Mouse (Mus musculus) cerebellum, postnatal 36 days (tissue): Measurements from ENCODE around the gene Asb16.
"Not testable (repeated sequence)": the region's sequence is repeated elsewhere in the genome, so short reads cannot be mapped to it uniquely, and the experiment has no call there.

ENCODE experiments used
- DNase-seq, 2 experiments: peaks; one replicate each; pipeline ENCODE4 v3.0.0; 2021 to 2022; ENCODE audit warnings: mixed read lengths in 2 of 2

Asb16 gene

DNA sequence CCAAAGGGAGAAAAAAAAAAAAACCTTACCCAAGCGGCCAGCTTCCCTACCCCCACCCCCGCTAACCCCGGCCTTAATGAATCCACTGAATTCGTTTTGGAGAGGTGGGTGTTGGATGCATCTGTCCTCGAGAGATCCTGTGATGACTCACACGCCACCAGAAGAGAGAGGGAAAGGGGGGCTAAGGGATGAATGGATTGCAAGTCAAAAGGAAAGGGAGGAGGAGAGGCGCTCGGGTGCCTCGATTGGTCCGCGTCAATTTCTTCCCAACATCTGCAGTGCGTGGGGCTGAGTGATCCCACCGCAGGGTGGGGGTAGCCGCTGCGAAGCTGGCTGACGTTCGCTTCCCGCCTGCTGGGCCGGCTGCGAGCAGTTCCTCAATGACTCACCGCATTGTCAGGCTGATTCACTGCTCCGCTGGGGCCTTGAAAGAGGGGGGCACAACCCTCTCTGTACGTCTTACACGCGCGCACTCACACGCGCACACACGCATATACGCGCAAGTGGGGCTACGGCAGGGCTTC, 23.6 kb upstream of the Asb16 start:
- peak; percentile 66 to 68 for DNase-seq

DNA sequence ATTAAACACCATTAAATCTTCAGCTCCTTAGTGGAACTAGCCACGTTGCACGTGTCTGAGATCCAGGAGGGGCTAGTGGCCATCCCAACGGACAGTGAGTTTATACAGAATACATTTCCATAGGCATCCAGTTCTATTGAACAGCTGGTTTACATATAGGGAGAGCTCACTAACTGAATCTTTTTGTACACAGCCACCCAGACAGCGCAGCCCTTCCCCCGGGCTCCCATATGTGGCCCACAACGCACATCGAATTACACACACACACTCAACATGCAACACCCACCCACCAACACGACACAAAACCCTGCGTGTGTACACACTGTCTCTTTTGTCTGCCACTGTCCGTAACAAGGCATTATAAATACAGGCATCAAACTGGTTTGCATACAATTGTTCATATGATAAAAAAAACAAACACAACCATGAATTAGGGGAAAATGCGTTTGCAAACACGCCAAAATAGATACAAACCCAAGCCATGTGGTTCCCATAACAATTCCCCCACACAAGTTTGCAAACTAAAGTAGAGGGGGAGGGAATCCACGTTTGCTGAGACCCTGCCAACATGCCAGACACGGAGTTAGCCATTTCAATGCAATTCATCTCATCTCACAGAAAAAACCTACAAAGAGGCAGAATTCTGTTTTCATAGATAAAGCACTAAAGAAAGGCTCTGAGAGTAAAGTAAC, 22.8 kb upstream of the Asb16 start:
- no peak for DNase-seq

DNA sequence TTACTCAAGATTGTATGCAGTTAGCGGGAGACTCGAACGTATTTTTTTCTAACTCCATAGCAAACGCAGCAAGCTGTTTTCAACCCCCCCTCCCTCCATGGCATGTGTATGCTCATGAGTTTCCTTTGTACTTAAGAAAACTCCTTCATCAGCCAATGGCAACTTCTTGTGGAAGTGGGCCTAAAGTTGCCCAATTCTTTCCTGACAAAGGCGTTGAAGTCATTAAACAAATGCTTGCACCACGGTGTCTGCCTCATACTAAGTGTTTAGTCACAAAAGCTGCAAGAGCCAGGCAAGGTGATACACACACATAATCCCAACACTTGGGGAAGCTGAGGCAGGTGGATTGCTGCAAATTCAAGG, 22.3 kb upstream of the Asb16 start:
- DNase-seq = no peak

DNA sequence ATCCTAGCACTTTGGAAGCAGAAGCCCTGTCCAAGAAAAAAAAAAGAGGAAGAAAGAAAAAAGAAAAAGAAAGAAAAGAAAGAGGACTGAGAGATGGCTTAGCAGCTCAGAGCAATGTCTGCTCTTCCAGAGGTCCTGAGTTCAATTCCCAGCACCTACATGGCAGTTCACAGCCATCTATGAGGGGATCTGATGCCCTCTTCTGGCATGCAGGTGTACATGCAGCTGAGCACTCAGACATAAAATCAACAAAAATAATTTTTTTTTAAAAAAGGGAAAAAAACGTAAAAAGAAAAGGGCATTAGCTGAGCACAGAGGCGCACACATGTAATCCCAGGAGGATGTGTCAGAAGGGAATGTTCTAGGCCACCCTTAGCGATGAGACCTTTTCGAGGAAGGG, 21.7 kb upstream of the Asb16 start:
- no peak for DNase-seq

DNA sequence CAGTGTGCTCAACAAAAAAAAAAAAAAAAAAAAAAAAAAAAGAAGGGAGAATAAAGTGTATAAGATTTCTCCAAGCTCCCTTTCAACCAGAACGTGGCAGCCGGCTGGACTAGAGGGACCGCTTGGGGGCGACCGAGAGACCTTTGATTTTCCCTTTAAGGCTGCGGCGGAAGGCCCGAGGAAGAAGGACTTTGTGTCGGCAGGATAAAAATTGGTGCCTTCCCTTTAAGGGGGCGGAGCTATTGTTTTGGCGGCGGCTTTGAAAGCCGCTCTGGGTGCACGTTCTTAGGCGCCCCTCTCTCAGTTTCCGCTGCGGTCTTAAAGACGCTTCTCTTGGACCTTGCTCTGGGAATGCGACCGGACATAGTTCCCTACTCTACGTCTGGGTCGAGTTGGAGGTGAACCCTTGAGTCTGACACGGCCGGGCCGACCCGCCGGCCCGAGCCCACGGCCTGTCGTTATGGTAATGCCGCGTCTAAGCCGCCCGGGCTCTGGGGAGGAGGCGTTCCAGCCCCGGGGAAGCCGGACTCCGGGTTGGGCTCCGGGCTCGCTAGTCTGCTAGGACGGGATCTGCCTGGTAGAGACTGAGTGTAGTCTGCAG, 19.8 kb upstream of the Asb16 start, which contains the start of gene BC030867:
BC030867 (plus strand) TSS at position 253 of the 601 bp plus-strand sequence.
- DNase-seq = peak; percentile 93 to 98

DNA sequence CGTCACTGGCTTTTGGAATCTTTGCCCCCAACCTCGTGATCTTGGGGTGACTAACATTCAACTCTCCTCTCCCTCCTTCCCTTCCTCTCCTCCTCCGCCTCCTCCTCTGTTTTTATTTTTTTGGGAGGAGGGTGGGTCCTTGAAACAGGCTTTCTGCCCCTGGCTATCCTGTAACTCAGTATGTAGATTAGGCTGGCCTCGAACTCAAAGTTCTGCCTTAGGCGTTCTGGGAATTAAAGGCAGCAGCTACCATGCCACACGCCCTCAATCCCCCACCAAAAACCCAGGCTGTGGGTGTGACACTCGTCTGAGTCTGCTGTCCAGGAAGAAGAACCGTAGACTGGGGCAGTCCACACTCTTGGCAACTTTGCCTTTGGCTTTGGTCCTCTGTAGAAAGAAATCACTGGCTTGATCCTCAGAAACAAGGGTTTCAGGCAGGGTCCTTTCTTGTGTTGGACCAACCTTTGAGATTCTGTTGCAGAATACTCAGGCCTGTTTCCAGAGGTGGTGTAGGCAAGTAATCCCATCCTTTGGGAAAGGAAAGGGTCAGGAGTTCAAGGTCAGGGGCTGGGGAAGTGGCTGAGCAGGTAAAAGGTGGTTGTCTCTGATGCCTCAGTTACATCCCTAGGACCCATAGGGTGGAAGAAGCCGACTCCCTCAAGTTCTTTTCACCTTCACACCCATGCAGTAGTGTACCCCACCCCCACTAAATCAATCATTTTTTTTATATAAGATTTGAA, 19.0 kb upstream of the Asb16 start:
- DNase-seq = no peak

DNA sequence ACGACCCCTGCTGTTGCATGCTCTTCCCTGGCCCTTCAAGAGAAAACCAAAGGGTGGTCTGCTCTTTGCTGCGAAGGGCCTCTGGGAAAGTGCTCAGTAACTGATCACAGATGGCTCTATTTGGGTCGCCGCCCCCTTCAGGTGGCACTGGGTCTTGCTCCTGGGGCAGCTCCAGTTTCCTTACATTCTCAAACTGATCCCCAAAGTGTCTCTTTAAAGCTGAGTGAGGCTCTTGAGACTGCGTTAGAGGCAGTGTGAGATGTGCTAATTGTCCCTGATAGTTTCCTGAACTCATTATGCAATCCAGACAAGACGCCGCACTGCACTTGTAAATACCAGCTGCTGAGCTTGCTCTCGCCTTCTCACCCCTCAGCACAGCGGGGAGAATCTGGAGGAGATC, 11.0 kb upstream of the Asb16 start:
- DNase-seq = no peak

DNA sequence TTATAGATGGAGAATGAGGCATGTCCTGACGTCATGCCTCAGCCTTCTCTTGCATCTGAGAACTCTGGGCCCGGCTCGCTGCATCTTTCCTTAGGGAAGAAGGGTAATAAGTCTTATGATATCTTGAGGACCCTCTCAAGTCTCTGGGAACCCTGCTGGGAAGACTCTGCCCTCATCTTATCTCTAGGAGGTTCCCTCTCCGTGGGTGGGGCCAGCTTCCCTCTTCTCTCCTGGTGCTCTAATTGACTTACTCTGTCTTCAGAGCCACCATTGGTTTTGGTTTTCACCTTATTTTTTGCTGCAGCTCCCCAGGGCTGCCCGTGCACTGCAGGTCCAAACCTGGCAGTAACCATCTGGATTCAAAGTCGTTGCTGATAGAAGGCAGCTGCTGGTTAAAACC, 10.4 kb upstream of the Asb16 start:
- DNase-seq = no peak

DNA sequence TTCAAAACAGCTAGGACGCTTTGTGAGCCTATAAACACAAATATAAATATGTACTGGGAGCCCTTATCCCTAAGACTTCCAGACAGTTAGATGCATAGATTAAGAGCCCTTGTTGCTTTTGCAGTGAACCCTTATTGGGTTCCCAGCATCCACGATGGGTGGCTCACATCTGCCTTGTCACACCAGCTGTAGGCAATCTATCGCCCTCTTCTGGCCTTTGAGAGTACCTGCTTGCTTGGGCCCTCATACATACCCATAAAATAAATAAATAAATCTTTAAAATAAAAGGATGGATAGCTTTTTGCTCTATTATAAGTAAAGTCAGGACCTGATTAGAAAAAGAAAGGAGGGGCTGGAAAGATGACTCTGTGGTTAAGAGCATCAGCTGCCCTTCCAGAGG, 10.0 kb upstream of the Asb16 start:
- DNase-seq = no peak

DNA sequence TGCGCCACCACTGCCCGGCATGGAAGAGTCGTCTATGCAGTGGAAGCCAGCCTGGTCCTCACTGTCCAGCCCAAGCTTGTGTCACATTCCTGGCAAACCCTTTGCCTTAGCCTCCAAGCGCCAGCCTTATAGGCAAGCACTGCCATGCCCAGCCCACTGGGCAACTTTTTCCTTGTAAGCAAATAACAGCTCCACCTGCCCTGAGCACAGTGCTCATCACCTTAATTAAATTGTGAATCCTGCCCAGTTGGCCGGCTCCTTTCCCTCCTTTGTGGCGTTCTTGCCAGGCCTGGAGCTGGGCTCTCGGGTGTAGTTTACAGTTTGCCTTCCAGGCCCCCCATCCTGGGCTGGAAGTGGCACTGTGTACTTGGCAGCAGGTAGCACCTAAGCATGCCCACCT, 5.3 kb upstream of the Asb16 start:
- DNase-seq = no peak

DNA sequence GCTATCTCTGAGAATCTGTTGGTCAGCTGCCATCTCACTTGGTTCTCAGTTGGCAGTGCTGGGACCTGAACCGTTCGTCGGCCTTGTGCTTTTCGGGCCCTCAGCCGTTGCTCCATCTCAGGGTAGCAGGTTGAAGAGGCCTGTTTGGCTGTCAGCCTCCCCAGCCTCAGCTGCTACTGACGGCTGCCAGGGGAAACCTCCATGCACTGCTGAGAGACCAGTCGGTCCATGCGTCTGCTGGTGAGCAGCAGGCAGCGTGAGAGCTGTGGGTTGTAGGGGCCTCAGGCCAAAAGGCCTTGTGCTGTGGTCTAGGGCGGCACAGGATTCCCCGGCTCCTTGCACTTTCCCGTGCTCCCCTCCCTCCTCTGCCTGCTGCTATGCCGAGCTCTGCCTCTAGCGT, 2.7 kb upstream of the Asb16 start:
- peak; percentile 34 to 52 for DNase-seq

DNA sequence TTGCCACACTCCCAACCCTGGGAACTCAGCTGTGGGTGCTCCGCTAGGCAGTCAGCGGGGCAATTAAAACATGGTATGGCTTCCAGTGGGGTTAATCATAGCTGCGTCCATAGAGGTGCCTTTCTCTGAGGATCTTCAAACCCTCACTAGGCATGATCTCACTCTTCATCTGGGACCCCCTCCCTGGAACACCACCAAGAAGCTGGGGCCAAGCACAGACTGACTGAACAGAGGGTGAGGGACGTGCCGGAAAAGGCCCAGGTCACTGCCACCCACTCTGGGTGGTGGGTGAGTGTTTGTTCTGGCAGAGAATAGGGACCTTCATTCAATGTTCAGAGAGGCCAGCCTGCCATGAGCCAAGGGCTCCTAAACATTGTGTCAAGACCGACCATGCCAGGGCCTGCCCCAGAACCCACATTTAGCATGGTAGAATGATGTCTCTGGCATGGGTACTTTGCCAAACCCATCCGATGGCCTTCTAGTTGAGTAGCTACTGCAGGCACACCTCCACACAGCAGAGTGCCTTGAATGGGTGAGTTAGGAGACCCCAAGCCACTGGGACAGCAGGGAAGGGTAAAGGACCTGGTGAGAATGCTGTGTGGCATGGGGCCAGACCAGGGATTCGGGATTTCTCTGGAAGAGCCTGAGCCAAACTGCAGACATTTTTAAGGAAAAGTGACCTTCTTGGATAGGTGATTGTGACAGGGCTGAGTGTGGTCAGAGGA, 1.8 kb upstream of the Asb16 start:
- no peak for DNase-seq

DNA sequence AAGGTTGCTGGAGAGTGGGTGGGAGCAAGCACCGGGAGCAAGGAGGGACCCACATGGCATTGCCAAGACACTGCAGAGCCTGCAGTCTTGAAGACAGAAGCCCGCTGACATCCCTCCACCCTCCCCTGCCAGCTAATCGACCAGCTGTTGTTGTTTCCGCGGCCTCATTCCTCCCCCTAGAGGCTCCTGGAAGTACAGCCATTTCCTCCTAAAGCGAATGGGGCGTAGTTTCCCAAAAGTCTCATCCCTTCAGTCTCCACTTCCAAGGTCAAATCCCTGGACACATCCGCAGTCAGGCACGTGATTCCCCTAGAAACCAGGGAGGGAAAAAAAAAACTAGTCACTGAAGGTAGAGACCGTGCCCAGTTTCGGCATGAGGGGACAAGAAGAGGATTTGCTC, 1.1 kb upstream of the Asb16 start:
- peak; percentile 72 to 76 for DNase-seq

DNA sequence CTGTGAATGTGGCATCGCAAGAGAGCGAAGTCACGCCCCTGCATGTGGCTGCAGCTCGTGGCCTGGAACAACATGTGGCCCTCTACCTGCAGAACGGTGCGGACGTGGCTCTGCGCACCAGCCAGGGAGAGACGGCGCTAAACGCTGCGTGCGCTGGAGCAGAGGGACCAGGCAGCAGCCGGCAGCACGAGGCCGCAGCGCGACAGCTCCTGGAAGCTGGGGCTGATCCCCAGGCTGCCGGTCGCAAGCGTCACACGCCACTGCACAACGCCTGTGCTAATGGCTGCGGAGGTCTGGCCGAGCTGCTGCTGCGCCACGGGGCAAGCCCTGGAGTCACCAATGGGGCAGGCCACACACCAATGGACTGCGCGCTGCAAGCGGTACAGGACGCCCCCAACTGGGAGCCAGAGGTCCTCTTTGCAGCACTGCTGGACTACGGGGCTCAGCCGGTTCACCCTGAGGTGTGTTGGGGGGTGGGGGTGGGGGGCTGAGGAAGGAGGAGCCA, 7.9 kb downstream of the Asb16 start:
- DNase-seq = peak in 1 of 2 experiments; percentile 25

DNA sequence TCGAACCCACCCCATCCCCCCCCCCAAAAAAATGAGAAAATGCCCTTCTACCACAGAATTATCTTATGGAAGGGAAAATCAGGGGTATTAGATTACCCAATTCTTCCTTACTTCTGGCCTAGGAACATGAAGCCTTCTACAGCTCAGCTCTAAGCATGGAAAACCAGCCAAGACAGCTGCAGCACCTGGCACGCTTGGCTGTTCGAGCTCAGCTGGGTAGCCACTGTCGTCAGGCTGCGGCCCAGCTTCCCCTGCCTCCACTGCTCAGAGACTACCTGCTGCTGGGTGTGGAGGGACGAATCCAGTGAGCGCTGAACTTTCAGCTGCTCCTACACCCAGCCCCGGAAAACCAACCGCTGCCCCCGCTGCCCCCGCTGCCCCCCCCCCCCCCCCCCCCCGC, 9.2 kb downstream of the Asb16 start:
- DNase-seq = no peak

DNA sequence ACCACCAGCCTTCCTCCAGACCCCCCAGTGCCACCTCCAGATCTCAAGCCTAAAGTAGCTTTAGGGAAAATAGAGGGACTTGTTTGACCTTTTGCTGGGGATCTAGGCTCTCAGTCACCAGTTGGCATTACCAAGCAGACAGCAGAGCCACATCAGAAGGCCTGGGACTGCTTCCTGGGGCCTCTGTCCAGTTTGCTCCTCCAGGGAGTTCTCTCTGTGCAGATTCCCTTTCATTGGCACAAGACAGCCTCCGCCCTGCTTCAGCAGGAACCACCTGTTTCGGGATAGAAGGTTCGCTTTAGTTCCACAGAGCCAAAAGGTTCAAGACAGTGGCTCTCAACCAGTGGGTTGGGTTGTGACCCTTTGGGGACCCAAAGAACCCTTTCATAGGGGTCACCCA, 11.1 kb downstream of the Asb16 start:
- DNase-seq = no peak

DNA sequence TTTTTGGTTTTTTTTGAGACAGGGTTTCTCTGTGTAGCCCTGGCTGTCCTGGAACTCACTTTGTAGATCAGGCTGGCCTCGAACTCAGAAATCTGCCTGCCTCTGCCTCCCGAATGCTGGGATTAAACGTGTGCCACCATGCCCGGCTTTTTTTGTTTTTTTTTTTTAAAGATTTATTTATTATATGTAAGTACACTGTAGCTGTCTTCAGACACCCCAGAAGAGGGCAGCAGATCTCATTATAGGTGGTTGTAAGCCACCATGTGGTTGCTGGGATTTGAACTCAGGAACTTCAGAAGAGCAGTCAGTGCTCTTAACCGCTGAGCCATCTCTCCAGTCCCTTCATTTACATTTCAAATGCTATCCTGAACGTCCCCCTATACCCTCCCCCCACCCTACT, 11.7 kb downstream of the Asb16 start:
- DNase-seq = not testable (repeated sequence)

DNA sequence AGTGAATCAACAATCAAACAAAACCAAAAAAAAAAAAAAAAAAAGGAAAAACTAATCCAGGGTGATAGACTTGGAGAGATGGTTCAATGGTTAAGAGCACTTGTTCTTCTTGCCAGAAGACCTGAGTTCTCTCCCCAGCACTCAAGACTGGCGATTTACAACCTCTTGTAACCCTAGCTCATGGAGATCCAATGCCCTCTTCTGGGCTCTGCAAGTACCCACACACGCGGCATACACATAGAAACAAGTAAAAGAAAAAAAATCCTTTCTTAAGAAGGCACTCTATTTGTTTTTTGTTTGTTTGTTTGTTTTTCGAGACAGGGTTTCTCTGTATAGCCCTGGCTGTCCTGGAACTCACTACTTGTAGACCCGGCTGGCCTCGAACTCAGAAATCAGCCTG, 15.4 kb downstream of the Asb16 start:
- DNase-seq = no peak

DNA sequence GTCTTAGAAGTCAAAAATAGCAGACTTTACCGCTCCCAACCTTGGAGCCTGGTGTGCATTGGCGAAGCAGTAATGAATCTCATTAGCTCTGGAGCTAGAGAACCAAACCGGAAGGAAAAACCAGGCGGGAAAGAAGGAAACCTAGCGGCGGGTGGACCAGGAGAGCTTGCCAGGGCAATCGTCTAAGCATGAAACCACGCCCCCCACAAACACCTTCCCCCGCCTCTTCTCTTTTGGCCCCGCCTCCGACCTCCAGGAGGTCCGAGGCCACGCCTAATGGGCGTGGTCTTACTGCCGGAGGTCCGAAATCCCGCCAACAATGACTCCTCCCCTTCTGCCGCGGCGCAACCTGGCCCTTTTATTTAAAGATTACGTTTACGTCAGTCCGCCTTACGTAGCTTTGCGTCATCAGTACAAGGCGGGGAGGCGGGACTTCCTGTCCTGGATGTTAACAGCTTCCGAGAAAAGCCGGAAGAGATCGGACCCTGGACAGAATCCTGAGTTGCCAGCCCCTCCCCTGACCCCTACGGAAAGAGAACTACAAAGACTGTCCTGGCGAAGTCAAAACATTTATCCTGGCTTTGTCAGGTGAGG, 16.1 kb downstream of the Asb16 start, which contains the start of gene Tmub2:
Tmub2 (plus strand) TSS at position 431 of the 594 bp plus-strand sequence.
- peak; percentile 94 to 96 for DNase-seq

DNA sequence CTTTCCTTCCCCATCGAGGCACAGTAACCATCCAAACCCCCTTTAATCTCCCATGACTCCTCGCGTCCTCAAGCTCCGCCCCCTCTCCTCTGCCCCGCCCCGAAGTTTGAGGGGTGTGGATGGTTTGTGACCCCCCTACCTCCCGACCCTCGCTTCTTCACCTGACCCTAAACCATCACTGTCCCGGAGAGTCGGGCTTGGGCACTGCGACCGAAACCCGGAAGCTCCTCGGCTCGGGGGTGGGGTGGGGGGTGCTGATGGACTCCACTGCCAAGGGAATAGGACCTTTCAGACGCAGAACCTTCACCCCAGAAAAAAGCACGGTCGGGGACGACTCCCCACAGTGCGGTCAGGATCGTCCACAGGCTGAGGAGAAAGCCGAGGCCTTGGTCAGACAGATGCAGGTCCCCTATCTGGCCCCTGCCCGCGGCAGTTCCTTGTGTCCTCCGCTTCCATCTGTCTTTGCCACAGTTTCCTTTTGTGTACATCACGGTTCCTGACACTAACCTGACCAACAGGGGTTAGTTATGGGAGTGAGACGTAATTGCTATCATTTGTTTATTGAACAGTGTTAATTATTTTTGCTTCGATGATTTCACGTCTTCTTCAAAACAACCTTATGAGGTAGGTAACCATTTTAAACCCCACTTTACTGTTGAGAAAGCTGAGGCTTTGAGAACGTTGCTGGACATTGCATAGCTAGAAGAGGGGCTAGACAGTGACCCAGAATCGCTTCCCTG, 16.7 kb downstream of the Asb16 start:
- no peak for DNase-seq

DNA sequence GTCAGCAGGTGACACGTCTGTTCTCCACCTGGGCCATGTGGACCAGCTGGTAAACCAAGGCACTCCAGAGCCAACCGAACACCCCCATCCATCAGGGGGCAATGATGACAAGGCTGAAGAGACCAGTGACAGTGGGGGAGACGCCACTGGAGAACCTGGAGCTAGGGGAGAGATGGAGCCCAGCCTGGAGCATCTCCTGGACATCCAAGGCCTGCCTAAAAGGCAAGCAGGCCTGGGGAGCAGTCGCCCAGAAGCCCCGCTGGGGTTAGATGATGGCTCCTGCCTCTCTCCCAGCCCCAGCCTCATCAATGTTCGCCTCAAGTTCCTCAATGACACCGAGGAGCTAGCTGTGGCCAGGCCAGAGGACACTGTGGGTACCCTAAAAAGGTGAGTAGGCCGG, 18.9 kb downstream of the Asb16 start:
- DNase-seq = no peak
